Mouse (Mus musculus) lung, postnatal 0 days (tissue): ENCODE measurements around the gene Coq2. TPM values are rescaled to one million over a fixed set of nuclear protein-coding genes. Genes with fewer than 3 reads are reported as not detected.
A peak's percentile ranks its signal among the peaks of the same experiment; 100 is the strongest.

Source experiments
- ATAC-seq: fragments of 200-750 bp; cut with Nextera tagmentation; 2 replicates; pipeline ENCODE4 v1.8.0; 2017; ENCODE audit warnings: moderate library complexity
- DNase-seq: peaks from one replicate; pipeline ENCODE4 v3.0.0-alpha.2; 2016; ENCODE audit warnings: low spot score
- H3K27ac ChIP-seq: fragments of 300-500 bp; sonication (generic); 2 replicates; pipeline ENCODE4 v1.5.1; 2014; ENCODE audit warnings: antibody characterized with exemption, mild to moderate bottlenecking, low read length, mixed read lengths
- H3K27me3 ChIP-seq: fragments of 300-500 bp; sonication (generic); replicated peaks from 2 replicates; pipeline ENCODE4 v1.6.1; 2014; ENCODE audit warnings: low read length, mixed read lengths; ENCODE audit not compliant: insufficient read depth
- H3K36me3 ChIP-seq: fragments of 300-500 bp; sonication (generic); 2 replicates; pipeline ENCODE4 v1.6.1; 2014; ENCODE audit warnings: low read length, mixed read lengths; ENCODE audit not compliant: insufficient read depth
- H3K4me1 ChIP-seq: fragments of 300-500 bp; sonication (generic); 2 replicates; pipeline ENCODE4 v1.6.1; 2014; ENCODE audit warnings: antibody characterized with exemption, low read depth, low read length, mixed read lengths; ENCODE audit not compliant: insufficient read depth
- H3K4me2 ChIP-seq: fragments of 300-500 bp; sonication (generic); replicated peaks from 2 replicates; pipeline ENCODE4 v1.6.1; 2014; ENCODE audit warnings: low read depth, mild to moderate bottlenecking, low read length, moderate library complexity, mixed read lengths
- H3K4me3 ChIP-seq: fragments of 300-500 bp; sonication (generic); 2 replicates; pipeline ENCODE4 v1.5.1; 2014; ENCODE audit warnings: low read depth, low read length
- H3K9ac ChIP-seq: fragments of 300-500 bp; sonication (generic); replicated peaks from 2 replicates; pipeline ENCODE4 v1.6.1; 2014; ENCODE audit warnings: low read depth, mild to moderate bottlenecking
- H3K9me3 ChIP-seq: fragments of 300-500 bp; sonication (generic); 2 replicates; pipeline ENCODE4 v1.6.1; 2016; ENCODE audit warnings: low read length, mixed read lengths
- CTCF ChIP-seq: IDR thresholded peaks from 2 replicates; pipeline ENCODE4 v1.5.1; 2016; ENCODE audit warnings: antibody characterized with exemption, mild to moderate bottlenecking
- EP300 ChIP-seq: IDR thresholded peaks from 2 replicates; pipeline ENCODE4 v1.6.1; 2016; ENCODE audit warnings: antibody characterized with exemption, mild to moderate bottlenecking, control low read depth
- WGBS: fragments of 180-500 bp; shearing (Covaris S2); extraction: QIAGEN DNeasy Blood & Tissue Kit; methylation state at CpG from one replicate; pipeline ENCODE4 v1.1.7; 2014; 5-methylcytosine and 5-hydroxymethylcytosine counted together
- polyA plus RNA-seq: library from polyadenylated mRNA; unstranded; fragments of >200 nt; fragmentation: Nextera tagmentation; extraction: Ambion mirVana; gene quantifications from 2 replicates; pipeline ENCODE4 v1.2.1, GENCODE M21; 2015

The Coq2 gene
- polyA plus RNA-seq, 1 experiment from 2014 or later: 34.3 TPM

GRCm38 (mm10) chr5:100642316-100642715, 32.6 kb downstream of the Coq2 start:
- DNase-seq (no peak), ATAC-seq (no peak)
- H3K27me3 ChIP-seq: no peaks in the 10 kb centered on the region
- TF ChIP-seq CTCF (no peak), EP300 (no peak)
- H3K4me2 ChIP-seq: no peak overlapping the region
- H3K9ac ChIP-seq: no peak overlapping the region
- H3K4me3 ChIP-seq: no peak overlapping the region
- 75% methylated on average over 5 of the region's 5 CpGs for WGBS
- H3K36me3 ChIP-seq: no peaks in the 10 kb centered on the region
- H3K4me1 ChIP-seq: peaks cover 11% of the 10 kb centered on the region
- H3K9me3 ChIP-seq: no peaks in the 10 kb centered on the region
- H3K27ac ChIP-seq: no peak overlapping the region

GRCm38 (mm10) chr5:100638483-100638882, 36.5 kb downstream of the Coq2 start:
- no peak overlapping the region for H3K9ac ChIP-seq
- H3K27me3 ChIP-seq: no peaks in the 10 kb centered on the region
- H3K9me3 ChIP-seq: no peaks in the 10 kb centered on the region
- H3K4me2 ChIP-seq: no peak overlapping the region
- 49% methylated on average over 8 of the region's 8 CpGs for WGBS
- no peak overlapping the region for H3K4me3 ChIP-seq
- H3K36me3 ChIP-seq: no peaks in the 10 kb centered on the region
- ATAC-seq (no peak), DNase-seq (no peak)
- peaks cover 5% of the 10 kb centered on the region for H3K4me1 ChIP-seq
- TF ChIP-seq CTCF (no peak), EP300 (no peak)
- H3K27ac ChIP-seq: no peak overlapping the region

GRCm38 (mm10) chr5:100636794-100637544, 38.0 kb downstream of the Coq2 start:
- Histone ChIP-seq H3K27me3 (no peaks in the 10 kb centered on the region), H3K4me2 (0 out of 2 replicates have a peak overlapping the region, but pooled peaks have one; percentile 19), H3K9ac (no peak overlapping the region), H3K27ac (peak overlapping the region; percentile 44), H3K4me1 (no peaks in the 10 kb centered on the region), H3K36me3 (no peaks in the 10 kb centered on the region), H3K4me3 (no peak overlapping the region), H3K9me3 (no peaks in the 10 kb centered on the region)
- DNase-seq: peak; percentile 89
- peak; percentile 89 for ATAC-seq
- TF ChIP-seq CTCF: peak; percentile 40
- TF ChIP-seq EP300: peak; percentile 64; the same call in 1 of the 2 replicates
- 41% methylated on average over 8 of the region's 8 CpGs for WGBS

GRCm38 (mm10) chr5:100635908-100636307, 39.0 kb downstream of the Coq2 start:
- H3K27me3 ChIP-seq: no peaks in the 10 kb centered on the region
- TF ChIP-seq EP300 (no peak), CTCF (no peak)
- no peak overlapping the region for H3K4me3 ChIP-seq
- no peak overlapping the region for H3K9ac ChIP-seq
- DNase-seq (no peak), ATAC-seq (no peak)
- no peaks in the 10 kb centered on the region for H3K9me3 ChIP-seq
- no peaks in the 10 kb centered on the region for H3K36me3 ChIP-seq
- no peak overlapping the region for H3K4me2 ChIP-seq
- WGBS: 92% methylated on average over 4 of the region's 4 CpGs
- 0 out of 2 replicates have a peak overlapping the region, but pooled peaks have one; percentile 44 for H3K27ac ChIP-seq
- H3K4me1 ChIP-seq: no peaks in the 10 kb centered on the region

GRCm38 (mm10) chr5:100634885-100635478, 40.0 kb downstream of the Coq2 start:
- 86% methylated on average over 7 of the region's 8 CpGs for WGBS
- TF ChIP-seq CTCF (no peak), EP300 (no peak)

GRCm38 (mm10) chr5:100632540-100633129, 42.3 kb downstream of the Coq2 start:
- no peak overlapping the region for H3K4me2 ChIP-seq
- H3K27me3 ChIP-seq: no peaks in the 10 kb centered on the region
- H3K36me3 ChIP-seq: no peaks in the 10 kb centered on the region
- no peak for TF ChIP-seq EP300
- TF ChIP-seq CTCF: no peak
- H3K9me3 ChIP-seq: no peaks in the 10 kb centered on the region
- H3K9ac ChIP-seq: no peak overlapping the region
- 75% methylated on average over 8 of the region's 8 CpGs for WGBS
- H3K27ac ChIP-seq: no peak overlapping the region
- DNase-seq: peak; percentile 79
- H3K4me1 ChIP-seq: no peaks in the 10 kb centered on the region
- ATAC-seq: peak; percentile 33
- no peak overlapping the region for H3K4me3 ChIP-seq

More at GRCm38 (mm10) chr5:100634885-100635478, 40.0 kb downstream of the Coq2 start:
- Histone ChIP-seq H3K9ac (no peak overlapping the region), H3K9me3 (no peaks in the 10 kb centered on the region), H3K27me3 (no peaks in the 10 kb centered on the region), H3K36me3 (no peaks in the 10 kb centered on the region), H3K4me3 (no peak overlapping the region), H3K27ac (no peak overlapping the region), H3K4me1 (no peaks in the 10 kb centered on the region), H3K4me2 (no peak overlapping the region)
- DNase-seq: no peak
- no peak for ATAC-seq
